Mouse (Mus musculus) large intestine, adult 2 months (tissue): ENCODE results near the gene Mamld1. TPM values are rescaled to one million over a fixed set of nuclear protein-coding genes. Genes with fewer than 3 reads are reported as not detected.
"Not testable (repeated sequence)": the region's sequence is repeated elsewhere in the genome, so short reads cannot be mapped to it uniquely, and the experiment has no call there.

ENCODE experiments used
- DNase-seq: peaks from one replicate; pipeline ENCODE4 v3.0.0-alpha.2; 2012; ENCODE audit warnings: low read depth, low spot score
- WGBS: fragments of 180-500 bp; shearing (Covaris S2); methylation state at CpG from one replicate; pipeline ENCODE4 v1.1.7; 2018; 5-methylcytosine and 5-hydroxymethylcytosine counted together
- polyA plus RNA-seq: library from polyadenylated mRNA; depleted of rRNA; stranded (reverse); fragments of >200 nt; gene quantifications from 2 replicates; pipeline ENCODE4 v1.2.3, GENCODE M21; 2012; rRNA removed

Gene Mamld1
- polyA plus RNA-seq: 0.62 and 0.63 TPM in 2 replicates

DNA sequence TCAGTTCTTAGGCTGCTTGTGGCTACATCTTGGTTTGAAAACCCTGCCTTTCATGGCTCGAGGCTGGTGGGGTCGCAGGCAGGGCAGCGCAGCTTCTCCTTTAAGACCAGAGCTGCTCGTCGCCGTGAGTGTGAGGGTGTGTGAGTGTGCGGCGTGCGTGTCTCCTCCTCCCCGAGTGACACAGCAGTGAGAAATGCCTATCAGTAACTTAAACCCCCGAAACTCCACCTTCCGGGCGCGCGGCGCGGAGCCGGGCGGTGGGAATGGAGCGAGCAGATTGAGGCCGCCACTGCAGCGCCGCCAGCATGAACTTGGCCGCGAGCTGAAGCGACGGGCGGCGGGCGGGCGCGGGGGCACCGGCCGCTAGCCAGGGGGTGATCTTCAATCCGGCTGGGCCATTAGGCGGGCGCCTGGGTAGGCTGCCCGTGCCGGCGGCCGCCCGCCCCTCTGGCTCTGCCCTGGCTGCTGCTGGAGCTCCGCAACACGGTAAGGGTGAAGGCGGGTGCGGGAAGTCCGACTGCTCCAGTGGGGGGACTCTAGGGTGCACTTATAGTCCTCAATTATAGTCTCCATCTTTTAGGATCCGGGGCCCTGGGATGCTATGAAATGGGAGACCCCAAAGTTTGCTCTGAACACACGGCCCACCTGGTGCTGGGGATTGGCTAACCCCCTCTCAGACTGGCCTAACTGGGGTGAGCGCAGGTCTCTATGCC lies at the start of gene Mamld1:
TSS of gene Mamld1 (plus strand) at position 393 of the 713 bp plus-strand sequence.
- WGBS: 16% methylated on average over 50 of the region's 50 CpGs
- no peak for DNase-seq

DNA sequence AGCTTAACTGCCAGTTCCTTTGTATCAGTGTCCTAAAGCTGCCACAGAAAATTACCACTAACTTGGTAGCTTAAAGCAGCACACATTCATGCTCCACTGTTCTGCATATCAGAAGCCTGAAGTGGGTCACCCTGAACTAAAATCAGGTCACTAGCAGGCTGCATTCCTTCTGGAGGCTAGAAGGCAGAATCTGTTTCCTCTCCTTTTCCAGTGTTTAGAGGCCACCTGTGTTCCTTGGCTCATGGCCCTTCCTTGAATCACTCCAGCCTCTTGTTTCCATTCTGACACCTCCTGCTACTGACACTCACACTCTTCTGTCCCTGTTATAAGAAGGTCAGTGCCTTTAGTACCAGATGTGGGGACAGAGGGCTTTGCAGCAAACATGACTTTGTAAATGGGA lies 25.3 kb upstream of the Mamld1 start:
- no peak for DNase-seq

DNA sequence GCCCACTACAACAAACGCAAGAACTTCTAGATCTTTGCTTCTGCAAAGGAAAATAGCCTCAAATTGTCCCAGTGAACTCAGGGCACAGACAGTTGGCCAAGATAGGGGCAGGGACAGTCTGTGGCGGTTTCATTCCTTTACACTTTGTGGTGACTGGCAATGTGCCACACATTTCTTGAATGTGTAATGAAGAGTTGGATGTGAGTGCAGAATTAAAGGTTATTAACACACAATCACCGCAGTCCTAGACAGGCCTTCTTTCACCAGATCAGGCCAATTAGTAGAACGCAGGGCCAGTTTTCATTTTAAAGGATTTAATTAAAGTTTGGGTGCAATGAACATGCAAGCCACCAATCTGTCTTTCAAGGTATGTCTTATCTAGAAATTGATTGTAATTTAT lies 22.0 kb upstream of the Mamld1 start:
- WGBS: 79% methylated on average over 4 of the region's 4 CpGs
- DNase-seq: no peak

DNA sequence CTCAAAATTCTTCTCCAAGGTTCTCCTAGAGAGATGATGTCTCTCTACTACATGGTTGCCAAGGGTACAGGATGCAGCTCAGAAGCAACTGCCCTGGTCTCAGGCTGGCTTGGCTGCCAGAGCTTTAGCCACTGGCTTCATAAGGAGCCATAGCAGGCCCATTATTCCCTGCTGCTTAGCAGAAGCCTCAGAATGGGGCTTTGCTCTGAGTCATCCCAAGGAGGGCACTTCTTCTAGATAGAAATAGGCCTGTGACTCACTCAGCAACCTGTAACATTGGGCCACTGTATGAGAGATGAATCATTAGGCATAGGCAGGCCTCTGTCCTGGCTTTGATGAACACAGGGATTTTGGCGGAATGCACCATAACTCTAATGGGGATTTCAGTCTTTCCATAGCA lies 21.1 kb upstream of the Mamld1 start:
- DNase-seq: not testable (repeated sequence)
- 95% methylated on average over 1 of the region's 1 CpGs for WGBS

DNA sequence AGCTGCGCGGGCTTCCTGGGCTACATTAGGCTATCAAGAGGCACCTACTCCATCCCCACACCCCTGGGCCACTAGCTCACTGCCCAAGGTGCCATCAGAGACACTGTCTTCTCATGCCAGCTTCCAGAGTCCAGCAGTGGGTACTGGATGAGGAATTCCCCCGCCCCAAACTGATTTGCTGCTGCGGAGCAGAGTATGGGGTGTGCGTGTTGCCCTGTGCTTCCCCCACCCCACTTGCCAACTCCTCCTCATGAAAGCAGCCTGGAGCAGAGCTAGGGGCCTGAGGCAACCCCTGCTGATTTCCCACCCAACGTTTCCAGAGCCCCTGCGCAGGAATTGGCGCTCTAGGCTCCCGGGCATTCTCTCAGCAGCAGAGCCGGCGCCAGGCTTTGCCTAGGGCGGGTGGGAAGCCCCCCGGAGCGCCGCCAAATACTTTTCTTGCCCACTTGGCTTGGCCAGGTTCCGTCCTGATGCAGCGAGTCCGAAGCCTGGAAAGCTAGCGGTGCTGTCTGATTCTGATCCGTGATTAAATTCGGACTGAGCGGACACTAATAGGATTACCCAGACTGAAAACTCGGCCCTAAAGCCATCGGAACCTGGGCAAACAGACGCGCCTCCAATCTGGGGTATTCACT lies 738 bp downstream of the Mamld1 start:
- 15% methylated on average over 26 of the region's 26 CpGs for WGBS
- DNase-seq: no peak

DNA sequence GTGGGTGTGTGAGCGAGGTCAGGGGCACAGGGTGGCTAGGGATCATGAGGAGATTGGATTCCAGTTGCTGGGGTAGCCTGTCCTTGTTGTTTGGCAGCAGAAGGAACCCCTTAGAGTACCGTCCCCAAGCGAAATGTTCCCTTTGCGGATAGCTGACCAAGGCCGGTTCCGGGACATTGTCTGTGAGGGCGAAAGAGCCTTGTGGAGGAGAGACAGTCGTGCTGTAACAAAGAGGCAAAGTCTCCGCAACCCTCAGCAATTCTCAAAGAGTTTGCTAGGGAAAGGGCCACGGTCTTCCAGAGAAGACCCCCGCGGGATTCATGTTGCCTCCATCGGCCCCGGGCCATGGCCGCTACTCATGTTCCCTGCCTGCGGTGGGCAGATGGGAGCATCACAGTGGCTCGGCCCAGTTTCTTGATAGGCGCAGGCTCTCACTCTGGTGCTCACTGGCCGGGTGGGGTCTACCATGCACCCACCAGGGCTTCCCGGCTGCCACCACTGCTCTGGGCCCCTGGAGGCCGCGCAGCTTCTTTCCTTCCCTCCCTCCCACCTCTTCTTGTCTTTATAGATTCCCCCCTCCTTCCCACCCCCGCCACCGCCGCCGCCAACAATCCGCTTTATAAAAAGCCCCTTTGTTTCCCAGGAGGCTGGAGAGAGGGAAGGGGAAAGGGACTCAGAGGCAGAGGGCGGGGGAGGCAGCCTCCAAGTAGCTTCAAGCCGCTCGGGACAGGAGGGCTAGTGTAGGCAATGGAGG lies 1.5 kb downstream of the Mamld1 start:
- 28% methylated on average over 30 of the region's 30 CpGs for WGBS
- no peak for DNase-seq

DNA sequence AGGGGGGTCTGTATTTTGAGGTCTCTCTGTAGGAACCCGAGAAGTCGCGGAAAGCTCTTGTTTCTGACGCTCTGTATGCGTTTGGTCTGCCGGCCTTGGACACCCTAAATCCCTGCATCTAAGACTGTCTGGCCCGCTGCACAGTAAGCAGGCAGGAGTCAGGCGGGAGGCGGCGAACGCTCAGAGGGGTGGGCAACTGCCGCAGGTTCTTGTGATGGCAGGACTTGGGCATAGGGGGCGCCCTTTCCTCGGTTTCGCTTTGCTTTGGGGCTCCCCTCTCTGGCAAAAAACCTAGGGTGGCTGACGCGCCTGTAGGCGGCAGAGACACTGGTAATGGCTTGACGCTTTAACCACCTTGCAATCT lies 2.0 kb downstream of the Mamld1 start:
- 18% methylated on average over 19 of the region's 19 CpGs for WGBS
- DNase-seq: no peak

DNA sequence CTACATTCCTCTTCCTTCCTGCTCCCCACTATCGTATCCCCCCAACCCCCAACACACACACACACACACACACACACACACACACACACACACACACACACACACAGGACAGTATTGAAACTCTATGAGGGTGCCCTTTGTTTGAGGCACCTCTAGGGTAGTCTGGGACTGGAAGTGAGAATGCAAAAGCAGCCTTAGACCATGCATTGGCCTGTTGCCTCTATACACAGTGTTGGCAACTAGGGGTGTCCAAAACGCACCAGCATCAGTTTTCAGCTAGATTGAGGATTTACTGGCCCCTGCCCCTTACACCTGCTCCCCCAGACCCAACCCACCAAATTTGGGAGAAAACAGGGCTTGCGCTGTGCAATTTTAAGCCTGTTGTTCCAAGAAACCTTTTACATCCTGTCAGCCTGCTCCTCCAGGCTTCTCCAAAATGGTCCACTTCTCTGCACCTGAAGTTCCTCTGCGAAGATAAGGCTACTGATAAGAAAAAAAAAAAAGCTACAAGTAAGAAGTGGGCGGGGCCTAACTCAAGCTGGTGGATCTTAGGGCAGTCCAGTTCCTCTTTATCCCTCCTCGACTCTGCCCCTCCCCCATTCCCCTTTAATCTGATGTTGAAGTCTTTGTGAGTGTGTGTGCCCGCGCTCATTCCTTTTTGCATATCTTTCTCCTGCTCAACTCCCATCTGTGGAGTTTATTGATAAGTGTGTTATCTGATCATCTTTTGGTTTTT lies 2.6 kb downstream of the Mamld1 start:
- WGBS: 42% methylated on average over 8 of the region's 8 CpGs
- DNase-seq: no peak

DNA sequence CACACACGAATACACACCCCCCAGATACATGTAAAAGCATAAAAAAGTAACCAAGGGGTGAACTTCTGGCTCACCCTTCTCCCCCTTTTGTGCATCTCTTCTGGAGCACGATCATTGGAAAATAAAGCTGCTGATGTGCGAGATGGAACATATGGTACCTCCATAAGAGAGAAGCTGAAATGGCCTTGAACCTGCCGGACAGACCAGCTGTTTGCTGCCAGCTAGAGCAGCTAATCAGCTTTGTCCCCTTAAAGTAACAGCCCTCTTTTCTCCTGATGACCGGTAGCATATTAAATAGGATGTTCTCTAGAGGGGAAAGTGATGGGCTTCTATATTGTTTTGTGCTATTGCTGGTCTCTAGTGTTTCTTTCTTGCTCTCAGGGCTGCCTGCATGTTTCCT lies 3.2 kb downstream of the Mamld1 start:
- DNase-seq: no peak
- 56% methylated on average over 5 of the region's 5 CpGs for WGBS

DNA sequence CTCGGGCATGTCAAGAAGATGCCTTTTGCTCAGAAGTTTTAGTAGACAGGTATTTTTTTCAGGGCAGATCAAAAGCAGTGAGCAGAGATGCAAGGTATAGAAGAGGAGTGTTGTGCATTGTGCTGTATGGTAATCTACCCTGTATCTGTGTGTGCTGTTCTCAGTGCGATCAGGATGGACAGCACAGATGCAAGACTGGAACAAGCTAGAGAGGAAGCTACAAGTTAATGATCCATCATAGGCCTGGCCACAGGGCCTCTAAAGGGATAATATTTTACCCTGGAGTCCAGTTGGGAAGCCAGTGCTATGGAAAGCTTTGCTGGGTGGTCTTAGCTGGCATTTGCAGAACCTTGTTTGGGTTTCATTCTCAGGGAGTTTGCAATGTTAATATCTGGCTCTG lies 6.9 kb downstream of the Mamld1 start:
- 84% methylated on average over 2 of the region's 2 CpGs for WGBS
- DNase-seq: no peak

DNA sequence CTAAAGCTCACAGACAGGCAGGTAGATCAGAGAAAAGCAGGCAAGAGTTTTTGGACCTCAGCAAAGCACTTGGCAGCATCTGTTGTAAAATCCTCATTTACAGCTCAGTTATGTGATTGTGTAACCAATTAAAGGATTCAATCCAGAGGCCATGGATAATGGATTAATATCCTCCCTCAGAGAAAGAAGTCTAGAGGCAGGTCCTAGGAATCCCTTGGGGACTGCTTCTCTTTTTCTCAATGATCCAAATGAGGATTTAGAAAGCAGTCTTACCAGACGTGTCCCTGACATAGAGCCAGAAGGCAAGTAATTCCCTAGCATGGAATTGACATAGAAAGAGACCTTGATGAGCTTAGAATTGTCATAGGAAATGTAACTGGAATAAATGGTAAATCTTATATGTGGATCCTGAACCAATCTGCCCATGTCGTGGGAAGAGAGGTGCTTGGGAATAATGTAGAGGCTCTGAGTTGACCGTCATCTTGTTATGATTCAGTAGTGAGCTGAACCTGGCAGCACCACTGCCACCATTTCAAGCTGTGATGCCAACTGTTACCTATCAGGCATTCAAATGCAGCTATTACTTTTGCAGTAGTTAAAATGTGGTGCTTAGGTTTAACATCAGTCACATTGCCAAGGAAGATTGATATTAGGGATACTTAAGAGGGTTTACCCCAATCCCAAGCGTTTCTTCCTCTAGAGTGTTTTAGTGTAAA lies 35.2 kb downstream of the Mamld1 start:
- WGBS: 87% methylated on average over 4 of the region's 4 CpGs
- no peak for DNase-seq

DNA sequence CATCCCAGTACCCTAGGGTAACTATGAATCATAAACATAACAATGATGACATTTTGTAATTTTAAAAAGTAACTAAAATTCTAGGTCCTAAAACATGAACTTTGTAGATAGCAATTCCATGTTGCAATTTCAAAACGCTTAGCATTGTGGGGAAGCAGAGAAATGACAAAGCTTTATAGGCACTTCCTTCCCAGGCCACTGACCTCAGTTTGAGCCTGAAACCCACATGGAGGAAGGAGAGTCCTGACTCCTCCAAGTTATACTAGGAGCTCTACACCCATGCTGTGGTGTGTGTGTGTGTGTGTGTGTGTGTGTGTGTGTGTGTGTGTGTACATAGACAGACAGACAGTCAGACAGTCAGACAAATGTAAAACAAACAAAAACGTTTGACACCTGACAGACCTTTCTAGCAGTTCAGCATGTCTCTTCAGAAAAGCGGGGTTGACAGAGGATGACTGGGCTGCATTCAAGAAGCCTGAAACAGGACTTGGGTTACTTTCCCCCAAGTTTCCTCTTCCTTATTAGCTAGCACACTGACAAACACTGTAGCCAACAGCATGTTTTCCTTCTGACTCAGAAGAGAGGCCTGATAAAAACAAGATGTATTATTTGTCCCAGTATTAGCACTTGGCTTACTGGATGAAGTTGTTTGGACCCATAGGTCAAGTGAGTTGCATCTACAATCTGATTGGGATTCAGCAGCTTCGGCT lies 37.5 kb downstream of the Mamld1 start:
- no peak for DNase-seq
- WGBS: 56% methylated on average over 4 of the region's 4 CpGs

DNA sequence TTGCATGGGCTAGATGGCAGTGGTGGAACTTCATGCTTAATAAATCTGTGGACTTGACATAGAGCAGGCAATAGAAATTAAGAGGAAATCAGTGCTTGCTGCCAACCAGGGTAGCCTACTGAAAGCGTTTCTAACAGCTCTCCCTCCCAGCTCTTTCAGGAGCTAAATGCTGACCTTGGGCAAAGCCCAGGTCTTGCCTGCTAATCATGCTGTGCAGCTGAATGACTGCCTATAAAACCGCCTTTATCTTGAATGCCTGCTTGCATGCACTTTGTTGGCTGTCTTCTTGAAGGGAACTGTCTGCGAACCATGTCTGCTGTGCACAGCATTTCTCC lies 38.0 kb downstream of the Mamld1 start:
- 41% methylated on average over 3 of the region's 3 CpGs for WGBS
- no peak for DNase-seq

DNA sequence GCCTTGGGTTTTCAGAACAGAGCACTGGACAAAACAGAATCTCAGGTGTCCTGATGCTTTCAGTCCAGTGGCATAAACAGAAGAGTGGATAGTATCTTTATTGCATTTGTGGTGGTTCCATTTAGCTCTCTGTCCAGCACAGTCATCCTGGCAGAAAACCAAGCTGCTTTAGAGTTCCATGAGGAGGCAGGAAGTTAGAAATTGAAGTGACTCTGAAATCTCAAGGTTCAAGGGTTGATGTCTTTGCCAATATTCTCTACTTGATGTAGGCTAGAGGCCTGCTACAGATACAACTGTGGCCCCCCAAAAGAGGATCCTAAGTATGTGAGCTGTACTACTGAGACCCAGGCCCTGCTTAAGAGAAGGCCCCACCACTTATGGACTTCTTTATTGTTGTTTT lies 55.8 kb downstream of the Mamld1 start:
- no peak for DNase-seq

DNA sequence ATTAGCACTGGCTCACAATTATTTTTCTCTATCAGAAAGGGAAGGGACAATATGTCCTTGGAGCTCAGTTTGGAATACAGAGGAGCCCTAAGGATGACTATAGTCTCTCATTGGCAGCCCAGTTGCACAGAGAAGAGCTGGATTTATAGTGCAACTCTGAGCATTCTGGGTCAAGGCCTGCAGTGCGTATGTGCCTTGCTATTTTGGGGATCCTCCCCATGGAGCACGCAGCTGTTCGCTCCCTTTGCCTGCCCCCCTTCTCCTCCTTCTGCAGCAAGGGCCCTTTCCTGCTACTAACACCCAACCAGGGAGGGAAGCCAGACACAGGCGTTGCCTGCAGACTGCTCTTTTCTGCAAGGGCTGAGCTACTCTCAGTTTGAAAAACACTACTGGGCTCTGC lies 56.3 kb downstream of the Mamld1 start:
- 72% methylated on average over 4 of the region's 4 CpGs for WGBS
- no peak for DNase-seq

DNA sequence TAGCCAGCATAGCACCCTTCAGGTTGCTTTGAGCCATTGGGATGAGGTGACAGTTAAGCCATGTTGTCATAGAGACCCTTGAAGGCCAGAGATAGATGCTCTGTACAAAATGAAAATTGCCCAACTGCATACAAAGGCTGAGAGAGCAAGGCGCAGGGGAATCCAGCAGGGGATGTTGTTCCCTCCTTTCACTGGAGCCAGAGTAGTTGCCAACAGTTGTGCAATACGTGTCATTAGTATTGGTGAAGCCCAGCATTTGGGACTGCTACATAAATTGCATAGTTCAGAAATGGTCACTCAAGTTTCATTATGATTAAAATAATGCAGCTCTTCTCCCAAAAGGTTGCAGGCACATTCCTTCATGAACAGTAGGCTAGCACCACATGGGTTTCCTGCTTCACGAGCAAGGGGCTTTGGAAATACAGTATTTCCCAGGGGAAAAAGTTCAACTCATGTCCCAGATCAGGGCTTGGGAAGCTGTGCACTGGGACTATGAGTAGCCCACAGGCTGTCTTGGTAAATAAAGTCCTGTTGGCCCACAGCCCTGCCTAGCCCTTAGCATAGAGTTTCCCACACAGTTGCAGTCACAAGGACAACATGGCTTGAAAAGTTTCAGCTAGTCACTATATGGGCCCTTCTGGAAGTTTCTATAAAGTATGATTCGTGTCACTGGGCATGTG lies 58.1 kb downstream of the Mamld1 start:
- no peak for DNase-seq

DNA sequence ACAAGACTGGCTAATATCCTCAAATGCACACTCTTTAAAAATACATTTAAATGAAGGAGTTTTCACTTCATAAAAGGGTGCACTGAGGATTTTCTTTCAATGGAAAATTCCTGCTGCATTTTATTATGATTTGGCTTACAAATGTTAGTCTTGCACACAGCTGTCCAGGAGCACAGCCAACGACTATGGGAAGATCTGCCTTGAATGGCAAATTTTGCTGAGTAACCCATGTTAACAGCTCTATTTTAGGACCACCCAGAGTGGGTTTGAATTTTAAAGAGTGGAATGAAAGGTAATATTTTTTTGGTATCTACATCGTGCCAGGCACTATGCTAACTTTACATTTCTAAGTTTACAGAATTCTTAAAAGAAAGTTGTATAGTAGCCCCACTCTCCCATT lies 60.3 kb downstream of the Mamld1 start:
- WGBS: 43% methylated on average over 2 of the region's 2 CpGs
- DNase-seq: no peak

More for the DNA sequence above, 58.1 kb downstream of the Mamld1 start:
- 86% methylated on average over 4 of the region's 4 CpGs for WGBS

DNA sequence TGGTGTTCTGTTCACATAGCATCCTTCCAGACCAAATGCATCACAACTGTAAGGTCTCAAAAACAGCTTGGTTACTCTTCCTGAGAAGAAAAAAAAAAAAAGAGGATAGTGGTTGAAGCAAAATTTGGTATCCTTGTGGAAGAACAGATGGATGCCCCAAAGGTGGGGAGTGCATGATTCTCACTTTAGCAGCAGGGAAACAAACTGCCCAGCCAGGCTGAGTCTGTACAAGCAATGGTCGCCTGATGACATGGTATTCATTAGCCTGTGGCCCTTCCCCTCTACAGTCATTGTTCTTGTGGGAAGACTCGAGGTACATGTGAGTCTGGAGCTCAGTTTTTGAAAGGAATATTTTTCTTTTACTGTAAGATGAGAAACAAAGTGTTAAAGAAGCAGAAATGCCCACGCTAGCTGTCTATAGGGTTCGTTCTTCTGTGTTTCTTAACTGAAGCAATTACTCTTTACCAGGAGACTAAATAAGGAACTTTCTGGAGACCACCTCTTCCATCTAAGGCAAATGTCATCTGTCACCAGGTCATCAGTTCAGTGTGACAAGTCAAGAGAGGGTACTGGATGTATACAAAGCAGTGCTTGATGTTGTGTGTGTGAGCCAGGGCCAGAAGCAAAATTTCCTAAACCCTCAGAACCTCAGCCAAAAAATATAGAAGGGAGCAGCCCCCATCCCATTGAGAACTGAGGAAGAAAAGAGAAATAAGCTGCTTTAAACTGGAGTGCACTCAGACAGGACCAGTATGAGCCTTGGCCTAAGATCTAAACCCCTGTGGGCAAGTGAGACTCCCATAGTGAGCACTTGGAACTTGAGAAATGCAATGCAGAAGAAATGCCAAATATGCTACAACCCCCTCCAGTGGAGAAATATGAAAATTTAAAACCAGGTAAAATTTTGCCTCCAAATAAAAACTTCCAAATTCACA lies 72.6 kb downstream of the Mamld1 start:
- 74% methylated on average over 4 of the region's 4 CpGs for WGBS
- DNase-seq: no peak
